Mouse (Mus musculus): ENCODE measurements around the gene Npff.

Npff gene

DNA sequence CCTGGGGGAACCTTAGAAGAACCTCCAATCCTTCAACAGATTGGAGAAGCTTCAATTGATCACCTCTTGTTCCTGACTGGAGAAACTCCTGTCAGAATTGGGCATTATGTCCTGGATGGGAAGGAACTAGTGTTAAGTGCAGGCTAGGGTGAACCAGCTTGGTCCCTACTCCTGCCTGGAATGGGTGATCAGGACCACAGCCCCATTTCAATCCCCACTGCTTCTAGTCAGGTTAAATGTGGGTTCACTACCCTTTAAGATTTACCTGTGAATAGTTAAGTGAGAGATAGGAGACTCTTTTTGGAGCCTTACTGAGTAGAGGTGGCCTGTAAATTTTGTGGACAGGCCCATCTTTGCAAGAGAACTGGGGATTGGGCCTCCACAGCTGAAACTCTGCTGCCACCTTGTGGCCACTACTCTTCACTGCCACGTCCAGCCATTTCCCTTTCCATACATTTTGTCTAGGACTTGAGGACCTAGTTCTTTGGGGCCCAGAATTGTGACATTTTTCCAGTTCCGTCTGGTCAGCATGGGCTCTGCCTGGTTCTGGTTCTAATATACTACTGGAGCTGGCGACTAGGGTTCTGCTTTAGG is at the start of gene Npff:
Gene Npff, minus strand, starts transcription at position 51 of the 594 bp plus-strand sequence.
- peak; percentile 83 for DNase-seq (ENCODE audit: low read depth, low spot score)

DNA sequence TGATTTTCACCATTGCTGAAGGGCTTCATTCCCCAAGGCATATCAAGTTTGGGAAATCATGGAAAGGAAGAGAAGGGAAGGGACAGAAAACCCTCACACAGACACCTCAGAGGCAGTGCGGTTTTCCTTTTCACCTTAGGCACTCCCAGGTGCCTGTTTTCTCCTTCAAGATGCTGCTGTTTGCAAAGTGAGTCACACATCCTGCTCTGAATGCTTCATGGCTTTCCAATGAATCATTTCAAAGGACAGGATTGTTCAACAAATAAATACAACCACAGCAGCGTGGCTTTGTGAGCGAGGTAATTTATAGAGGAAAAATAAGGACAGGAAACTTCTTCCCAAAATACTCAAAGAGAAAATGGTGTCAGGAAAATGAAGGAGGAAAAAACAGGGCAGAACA is 47.3 kb upstream of the Npff start:
- no peak for DNase-seq (ENCODE audit: low read depth, low spot score)

DNA sequence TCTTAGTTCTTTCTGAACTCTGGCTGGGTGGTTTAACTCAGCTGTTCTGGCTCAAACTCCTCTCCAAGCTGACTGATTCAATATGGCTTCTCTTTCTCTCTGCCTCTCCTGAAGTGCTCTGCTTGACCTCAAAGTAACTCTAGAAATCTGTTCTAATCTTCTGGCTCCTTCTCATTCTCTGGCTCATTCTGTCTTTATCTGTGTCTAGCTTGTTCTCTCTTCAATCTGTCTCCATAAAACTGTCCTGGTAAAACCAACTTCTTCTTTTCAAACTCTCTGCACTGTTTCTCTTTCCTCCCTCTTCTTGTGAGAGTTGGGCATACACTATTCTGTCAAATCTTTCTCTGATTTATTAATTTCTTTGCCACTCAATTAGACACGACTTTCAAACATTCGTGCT is 43.1 kb upstream of the Npff start:
- no peak for DNase-seq (ENCODE audit: low read depth, low spot score)

DNA sequence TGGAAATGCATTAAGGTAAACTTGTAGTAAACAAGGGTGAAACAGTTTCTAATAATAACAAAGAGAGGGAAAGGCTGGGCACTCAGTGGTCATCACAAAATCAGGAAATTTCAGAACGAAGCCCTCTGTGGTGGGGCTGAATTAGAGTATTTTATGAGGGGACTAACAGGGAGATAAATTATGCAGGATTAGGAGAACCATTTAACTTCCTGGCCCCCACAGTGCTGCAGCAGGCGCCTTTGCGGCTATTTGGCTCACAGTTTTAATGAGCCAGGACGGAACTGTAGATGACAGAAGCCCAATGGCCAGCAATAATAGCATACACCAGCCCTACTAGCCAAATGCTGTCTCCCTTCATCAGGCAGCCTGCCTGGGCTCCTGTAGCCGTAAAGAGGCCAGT is 38.9 kb upstream of the Npff start:
- DNase-seq (ENCODE audit: low read depth, low spot score) = no peak

DNA sequence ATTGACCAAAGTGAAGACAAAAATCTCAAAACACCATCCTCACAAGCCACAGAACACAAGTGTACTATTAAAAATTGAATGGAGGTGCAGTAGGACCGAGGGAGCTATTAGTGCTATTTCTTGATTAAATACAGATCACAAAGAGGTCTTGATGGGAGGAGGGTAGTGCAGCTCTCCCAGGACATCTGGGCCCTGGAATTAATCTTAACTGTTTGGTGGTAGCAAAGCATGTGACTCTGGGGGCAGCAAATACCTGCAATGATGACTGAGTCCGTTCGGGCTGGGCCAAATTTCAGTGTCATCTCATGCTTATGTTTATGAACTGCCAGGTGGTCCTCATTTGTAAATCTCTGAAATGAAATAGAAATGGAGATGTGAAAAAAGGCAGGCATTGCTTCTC is 38.3 kb upstream of the Npff start:
- DNase-seq (ENCODE audit: low read depth, low spot score) = no peak

DNA sequence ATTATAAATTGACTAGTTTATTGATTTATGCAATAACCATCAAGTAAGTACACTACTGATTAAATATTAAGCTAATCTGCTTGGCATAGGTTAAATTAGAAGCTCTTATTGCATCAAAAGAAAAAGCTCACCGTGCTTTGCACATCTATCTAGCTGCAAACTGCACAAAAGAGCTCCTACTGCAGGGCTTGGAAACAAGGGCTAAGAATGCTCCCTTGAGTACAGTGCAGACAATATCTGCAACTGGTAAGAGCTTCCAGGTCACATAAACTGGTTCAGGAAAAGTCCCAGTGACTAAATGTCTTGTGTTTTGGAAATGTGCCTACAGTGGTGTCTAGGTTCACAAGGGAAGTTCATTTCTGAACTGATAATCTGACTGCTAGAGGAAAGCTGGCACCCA is 37.7 kb upstream of the Npff start:
- DNase-seq (ENCODE audit: low read depth, low spot score) = no peak

DNA sequence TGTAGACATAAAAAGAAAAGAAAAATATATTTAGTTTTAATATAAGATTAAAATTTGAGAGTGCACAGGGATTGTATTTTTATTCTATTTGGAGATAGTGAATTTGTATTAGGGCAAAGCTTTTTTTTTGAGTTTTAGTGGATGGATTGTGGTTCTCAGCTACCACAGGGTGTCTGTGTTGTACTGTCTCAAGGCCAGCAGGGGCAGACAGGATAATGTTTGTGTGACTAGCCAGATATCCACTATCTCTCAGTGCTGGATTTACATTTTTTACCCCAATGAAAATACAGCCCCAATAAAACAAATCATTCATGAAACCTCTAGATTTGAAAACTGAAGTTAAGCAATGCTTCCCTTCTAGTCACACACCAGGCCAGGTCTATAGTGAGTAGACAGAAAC is 32.8 kb upstream of the Npff start:
- no peak for DNase-seq (ENCODE audit: low read depth, low spot score)

DNA sequence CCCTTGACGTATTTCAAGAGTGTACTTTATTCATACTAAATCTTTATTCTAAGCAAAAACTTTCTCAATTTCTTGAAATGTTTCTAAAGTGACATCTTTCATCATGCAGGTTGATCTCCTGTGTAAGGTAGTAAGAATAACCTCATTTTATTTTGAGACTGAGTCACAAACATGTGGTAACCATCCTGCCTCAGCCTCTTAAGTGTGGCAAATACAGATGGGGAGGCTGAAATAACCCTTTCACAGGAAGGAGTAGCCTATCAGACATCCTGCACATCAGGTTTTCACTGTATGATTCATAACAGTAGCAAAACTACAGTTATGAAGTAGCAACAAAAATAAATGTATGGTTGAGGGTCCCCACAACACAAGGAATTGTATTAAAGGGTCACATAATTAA is 30.8 kb upstream of the Npff start:
- DNase-seq (ENCODE audit: low read depth, low spot score) = no peak

DNA sequence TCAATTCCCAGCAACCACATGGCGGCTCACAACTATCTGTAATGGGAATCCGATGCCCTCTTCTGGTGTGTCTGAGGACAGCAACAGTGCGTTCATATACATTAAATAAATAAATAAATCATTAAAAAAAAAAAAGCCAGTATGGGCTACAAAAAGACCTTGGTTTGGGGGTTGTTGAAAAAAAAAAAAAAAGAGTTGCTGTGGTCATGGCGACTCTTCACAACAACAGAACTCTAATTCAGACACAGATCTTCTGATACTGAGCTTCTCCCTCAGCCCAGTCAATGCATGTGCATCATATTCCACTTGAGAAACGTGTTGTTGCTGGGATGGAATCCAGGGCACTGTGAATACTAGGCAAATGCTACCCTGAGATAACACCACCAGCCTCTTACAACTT is 27.9 kb upstream of the Npff start:
- DNase-seq (ENCODE audit: low read depth, low spot score) = no peak

DNA sequence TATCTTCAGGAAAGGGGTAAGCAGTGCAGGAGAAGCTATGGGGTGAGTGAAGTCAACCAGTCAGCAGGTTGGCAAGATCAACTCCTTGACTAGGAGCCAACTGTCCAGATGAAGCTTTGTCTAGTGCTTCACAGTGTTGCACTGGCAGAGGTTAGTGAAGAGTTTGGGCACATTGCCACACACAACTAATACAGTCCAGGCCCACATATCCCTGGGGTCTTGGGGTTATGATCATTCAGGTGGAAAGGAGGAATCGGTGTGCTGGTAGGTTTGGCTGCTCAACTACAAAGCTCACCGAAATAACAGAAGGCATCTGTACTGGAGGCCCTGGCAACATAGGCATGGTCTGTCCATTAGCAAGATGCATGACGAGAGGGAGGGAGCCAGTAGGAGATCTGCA is 22.7 kb upstream of the Npff start:
- no peak for DNase-seq (ENCODE audit: low read depth, low spot score)

DNA sequence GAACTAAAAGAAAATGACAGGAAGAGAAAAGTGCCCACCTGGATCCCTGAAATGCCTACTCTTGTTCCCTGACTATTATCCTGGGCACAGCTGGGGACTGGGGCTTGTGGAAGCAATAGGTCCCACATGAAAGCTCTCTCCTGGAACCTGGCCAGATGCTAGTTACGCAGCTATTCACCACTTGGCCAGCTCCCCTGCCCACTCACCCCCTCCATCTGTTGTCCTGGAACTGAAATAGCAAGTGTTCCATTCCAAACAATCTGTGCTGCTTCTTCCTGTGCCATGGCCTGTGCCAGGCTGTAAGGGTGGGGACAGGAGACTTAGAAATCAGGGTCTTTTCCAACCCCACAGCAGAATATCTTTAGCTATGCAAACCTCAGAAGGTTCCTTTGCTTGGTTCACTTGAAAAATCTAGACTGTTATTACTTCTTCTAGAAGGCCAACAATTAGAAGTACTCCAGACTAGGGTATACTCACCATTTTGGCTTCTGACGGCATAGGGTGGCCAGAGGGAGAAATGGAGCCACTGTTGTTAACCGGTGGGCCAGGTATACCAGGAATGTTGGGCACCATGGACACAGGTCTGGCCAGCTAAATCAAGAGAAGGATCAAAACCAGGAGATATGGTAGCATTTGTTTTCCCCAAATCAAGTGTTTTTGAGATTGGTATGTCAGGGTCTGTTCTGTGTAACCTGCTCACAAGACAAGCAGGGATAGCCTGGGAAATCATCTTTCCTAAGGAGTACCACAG is 22.1 kb upstream of the Npff start:
- no peak for DNase-seq (ENCODE audit: low read depth, low spot score)

DNA sequence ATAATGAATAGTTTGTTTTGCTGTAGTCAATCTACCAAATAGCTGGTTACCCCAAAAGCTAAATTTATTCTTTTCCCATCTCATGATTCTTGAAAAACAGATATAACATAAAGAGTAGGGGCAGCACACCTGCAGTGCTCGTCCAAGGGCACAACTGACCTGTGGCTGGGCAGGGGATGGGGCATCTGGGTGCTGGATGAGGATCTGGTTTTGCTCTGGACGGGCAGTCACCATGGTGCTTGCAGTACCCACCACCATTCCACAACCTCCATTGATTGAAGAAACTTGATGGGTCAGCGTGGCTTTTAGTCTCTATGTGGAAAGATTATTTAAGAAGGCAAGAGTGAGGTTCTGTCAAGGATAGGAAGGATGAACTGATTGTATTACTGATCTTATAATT is 21.5 kb upstream of the Npff start:
- no peak for DNase-seq (ENCODE audit: low read depth, low spot score)

DNA sequence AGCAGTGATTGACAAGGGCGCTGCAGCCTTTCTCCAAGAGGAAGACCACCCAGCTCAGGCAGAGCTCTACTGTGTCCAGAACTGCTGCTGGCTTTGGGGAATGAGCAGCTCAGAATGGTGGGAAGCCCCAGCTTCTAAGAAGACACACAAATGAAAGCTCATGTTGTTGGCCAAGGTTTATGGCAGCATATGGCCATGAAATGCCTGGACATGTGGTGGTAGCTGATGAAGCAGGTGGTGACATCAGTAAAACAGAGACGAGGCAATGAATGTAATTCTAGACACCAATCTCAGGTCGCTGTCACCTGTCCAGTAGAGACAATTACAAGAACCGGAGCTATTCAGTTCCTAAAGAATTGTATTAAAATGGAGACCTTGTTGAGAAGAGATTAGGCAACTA is 20.1 kb upstream of the Npff start:
- DNase-seq (ENCODE audit: low read depth, low spot score) = no peak

DNA sequence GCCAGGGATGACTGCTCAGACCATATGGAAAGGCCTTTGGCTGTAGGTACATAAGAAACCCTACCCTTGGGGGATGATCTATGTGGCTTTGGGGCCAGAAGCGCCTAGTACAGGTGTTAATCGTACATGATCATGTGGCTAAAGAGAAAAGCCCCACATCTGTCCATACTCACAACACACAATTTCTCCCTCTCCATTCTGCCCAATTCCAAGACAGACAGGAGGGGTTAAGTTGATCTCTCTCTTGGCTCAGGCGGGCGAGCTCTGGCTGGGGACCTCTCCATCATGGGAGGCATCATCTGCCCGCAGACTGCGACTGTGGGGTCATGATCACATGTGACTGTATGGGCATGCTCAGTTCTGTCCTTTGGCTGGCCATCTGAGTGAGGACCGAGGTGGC is 9.2 kb upstream of the Npff start:
- DNase-seq (ENCODE audit: low read depth, low spot score) = no peak

DNA sequence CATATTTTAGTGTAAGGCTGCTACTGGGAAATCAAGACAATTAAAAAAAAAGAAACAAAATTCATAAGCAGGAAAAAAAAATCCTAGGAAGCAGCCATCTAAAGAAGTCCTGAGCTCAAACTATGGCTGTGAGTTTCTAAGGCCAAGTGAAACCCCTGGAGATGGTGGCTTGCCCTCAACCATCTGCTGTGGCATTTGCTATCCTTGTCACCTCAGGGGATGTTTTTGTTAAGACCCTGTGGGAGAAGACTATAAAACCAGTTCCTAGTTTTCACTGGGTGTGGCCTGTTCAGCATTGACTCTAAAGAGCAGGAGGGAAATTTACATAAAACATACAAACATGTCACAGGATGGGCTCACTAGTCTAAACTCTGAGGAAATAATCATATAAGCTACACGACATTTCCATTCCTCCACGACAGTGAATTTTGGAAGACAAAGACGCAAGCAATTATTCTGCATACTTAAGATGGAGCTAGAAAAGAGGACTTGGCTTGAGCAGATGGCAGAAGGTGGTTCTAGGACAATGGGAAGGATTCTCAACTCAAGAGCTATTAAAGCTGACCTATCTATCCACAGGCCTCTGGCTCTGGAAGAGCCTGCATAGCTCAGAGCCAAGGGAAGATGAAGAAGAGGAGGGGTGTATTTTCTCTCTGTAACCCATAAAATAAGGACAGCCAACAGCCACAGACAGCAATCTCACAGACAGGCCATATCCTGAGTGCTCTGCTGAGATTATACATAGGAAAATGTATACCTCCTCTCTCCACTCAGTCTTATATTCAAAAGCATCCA is 7.6 kb upstream of the Npff start:
- DNase-seq (ENCODE audit: low read depth, low spot score) = no peak

DNA sequence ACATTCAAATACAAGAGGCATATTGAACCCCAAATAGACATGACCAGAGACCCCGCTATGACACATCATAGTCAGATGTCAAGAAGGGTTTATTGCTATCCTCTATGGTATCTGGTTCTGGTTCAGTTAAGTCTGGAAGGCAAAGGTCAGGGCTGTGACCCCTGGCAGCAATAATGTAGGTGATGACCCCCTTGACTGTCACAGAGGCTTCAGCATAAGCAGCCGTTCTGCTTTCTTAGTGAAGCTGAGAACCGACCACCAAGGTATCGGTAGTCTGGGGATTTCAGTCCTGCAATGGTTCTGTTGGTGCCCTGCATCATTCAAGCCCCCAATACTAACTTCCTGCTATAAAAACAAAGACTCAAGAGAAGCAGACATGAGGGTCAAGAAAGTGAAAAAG is 6.8 kb upstream of the Npff start:
- DNase-seq (ENCODE audit: low read depth, low spot score) = no peak

DNA sequence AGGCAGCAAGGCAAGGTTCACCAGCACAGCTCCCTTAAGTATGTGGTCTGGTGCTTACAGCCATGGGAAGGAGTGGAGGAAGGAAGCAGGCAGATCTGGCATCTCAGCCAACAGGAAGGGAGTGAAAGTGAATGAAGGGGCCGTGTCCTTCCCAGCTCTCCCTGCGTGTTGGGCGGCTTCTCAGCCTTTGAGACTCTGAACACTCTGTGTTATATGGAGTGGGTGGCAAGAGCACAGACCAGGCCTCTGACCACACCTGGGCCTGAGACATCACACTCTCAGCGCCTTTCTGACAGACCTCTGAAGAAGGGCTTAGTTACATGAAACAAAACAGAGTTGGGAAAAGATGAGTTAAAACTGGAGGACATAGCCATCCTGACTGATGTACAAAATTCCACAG is 5.8 kb upstream of the Npff start:
- no peak for DNase-seq (ENCODE audit: low read depth, low spot score)

DNA sequence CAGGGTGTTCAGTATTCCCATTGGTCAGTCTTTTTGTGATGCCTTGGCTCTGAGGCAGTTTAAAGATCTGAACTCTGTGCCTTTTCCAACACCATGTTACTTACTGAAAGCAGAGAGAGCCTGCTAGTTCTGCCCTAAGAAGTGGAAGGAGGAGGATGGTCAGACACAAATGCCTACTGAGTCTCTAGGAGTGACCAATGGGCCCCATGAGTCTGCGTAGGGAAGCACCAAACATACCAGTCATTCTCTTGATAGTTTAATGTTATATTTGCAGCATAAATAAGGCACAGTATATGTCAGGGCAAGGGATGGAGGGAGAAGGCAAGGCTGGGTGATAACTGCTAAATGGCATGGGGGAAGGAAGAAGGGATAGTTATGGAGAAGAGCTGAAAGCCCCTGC is 3.7 kb upstream of the Npff start:
- DNase-seq (ENCODE audit: low read depth, low spot score) = no peak

DNA sequence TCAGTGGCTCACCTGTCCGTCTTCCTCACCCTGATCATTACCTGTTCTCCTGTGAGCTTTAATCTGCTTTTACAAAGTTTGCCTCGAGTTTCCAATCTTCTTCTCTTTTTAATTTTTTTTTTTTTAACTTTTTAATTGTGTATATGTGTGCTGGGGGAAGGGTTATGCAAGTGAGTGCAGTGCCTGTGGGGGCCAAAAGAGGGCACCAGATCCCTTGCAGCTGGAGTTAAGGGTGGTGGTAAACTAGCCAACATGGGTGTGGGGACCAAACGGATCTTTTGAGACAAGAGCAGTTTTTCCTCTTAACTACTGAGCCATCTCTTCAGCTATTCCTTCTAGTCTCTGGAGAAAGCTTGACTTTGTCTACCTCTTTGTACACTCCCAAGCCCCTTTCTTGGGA is 3.2 kb upstream of the Npff start:
- DNase-seq (ENCODE audit: low read depth, low spot score) = no peak

DNA sequence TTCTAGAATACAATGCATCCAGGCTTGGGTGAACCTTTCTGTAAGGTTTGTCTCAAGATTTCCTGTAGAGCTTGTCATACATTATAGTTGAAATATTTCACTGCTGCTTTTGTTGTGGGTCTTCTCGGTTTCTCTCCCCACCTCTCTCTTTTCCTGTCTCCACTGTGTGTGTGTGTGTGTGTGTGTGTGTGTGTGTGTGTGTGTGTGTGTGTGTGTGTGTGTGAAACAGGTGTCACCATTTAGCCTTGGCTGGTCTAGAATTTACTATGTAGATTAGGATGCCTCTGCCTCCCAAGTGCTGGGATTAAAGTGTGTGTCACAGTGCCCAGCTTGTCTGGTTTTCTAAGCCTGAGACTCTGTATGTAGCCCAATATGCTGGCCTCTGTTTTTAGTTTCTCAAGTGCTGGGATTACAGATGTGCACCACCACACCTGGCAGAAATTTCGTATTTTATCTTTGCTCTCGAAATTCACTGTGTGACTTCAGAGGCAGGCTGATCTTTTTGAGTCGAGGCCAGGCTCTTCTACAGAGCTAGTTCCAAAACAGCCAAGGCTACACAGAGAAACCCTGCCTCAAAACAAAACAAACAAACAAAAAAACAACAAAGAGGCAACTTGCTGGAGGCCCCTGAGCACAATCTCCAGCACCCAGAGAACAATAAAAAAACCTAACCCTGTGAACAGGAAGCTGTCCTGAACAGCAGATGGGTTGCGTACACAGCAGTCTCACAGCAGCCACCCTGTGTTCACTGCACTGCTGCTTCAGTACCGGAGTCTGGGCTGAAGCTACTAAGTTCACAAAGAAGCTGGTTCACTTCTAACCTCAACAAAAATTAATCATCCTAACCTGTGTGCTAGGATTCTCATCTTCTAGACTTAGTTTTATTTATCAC is 1.6 kb upstream of the Npff start:
- DNase-seq (ENCODE audit: low read depth, low spot score) = no peak

DNA sequence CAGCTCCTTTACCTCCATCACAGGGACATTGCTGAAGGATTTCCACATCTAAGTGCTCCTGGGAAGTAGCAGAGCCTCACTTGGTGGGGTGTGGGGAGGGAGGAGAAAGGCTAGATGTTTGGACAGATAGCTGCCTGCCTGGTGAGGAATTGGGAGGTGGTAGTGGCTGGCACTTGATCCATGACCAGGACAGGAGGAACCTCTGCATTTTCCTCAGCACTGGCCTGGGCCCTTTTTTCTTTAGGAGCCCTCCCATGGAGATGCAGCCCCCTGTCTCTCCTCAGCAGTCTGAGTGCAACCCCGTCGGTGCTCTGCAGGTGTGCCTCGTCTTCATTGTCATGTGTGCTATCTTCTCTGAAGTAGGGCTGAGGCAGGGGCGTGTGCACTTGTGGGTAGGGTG is 3.3 kb downstream of the Npff start:
- DNase-seq (ENCODE audit: low read depth, low spot score) = no peak

DNA sequence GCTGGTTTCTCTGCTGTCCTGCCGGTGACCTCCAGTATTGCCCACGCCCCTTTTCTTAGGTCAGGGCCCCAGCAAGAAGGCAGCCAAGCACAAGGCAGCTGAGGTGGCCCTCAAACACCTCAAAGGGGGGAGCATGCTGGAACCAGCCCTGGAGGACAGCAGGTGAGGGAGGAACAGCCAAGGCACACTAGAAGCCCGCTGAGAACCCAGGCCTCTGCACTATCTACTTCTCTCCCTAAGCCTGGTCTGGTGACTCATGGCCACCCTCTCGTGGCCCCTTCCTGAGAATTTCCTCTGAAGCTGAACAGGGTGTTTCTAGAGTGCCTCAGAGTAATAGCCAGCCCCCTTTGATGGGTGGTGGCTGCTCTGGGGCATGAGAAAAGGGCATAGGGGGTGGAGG is 4.3 kb downstream of the Npff start:
- no peak for DNase-seq (ENCODE audit: low read depth, low spot score)
